Mouse (Mus musculus) liver, embryonic 11.5 days (tissue): ENCODE data around the gene Foxo3. TPM values are rescaled to one million over a fixed set of nuclear protein-coding genes. Genes with fewer than 3 reads are reported as not detected.

Experiments used
- ATAC-seq: fragments of 200-750 bp; cut with Nextera tagmentation; replicated peaks from 2 replicates; pipeline ENCODE4 v1.8.0; 2017; ENCODE audit warnings: moderate number of reproducible peaks, mild to moderate bottlenecking, moderate TSS enrichment, moderate library complexity; ENCODE audit not compliant: low FRiP score
- DNase-seq: peaks from one replicate; pipeline ENCODE4 v3.0.0-alpha.2; 2017; ENCODE audit warnings: low spot score
- H3K27ac ChIP-seq: fragments of 300-500 bp; sonication (generic); 2 replicates; pipeline ENCODE4 v1.5.1; 2014; ENCODE audit warnings: mild to moderate bottlenecking, low read depth, low read length, control low read depth
- H3K27me3 ChIP-seq: fragments of 300-500 bp; sonication (generic); replicated peaks from 2 replicates; pipeline ENCODE4 v1.6.1; 2014; ENCODE audit warnings: low read length, mixed read lengths; ENCODE audit not compliant: control insufficient read depth, insufficient read depth
- H3K36me3 ChIP-seq: fragments of 300-500 bp; sonication (generic); 2 replicates; pipeline ENCODE4 v1.6.1; 2014; ENCODE audit warnings: mild to moderate bottlenecking, low read length, moderate library complexity, mixed read lengths; ENCODE audit not compliant: control insufficient read depth, insufficient read depth
- H3K4me1 ChIP-seq: fragments of 300-500 bp; sonication (generic); replicated peaks from 2 replicates; pipeline ENCODE4 v1.6.1; 2014; ENCODE audit warnings: low read length, mixed read lengths; ENCODE audit not compliant: control insufficient read depth, insufficient read depth
- H3K4me2 ChIP-seq: fragments of 300-500 bp; sonication (generic); 2 replicates; pipeline ENCODE4 v1.6.1; 2014; ENCODE audit warnings: mild to moderate bottlenecking, control low read depth, moderate library complexity
- H3K4me3 ChIP-seq: fragments of 300-500 bp; sonication (generic); 2 replicates; pipeline ENCODE4 v1.5.1; 2014; ENCODE audit warnings: low read depth, low read length, control low read depth
- H3K9ac ChIP-seq: fragments of 300-500 bp; sonication (generic); 2 replicates; pipeline ENCODE4 v1.6.1; 2014; ENCODE audit warnings: low read depth, low read length, control low read depth
- H3K9me3 ChIP-seq: fragments of 300-500 bp; sonication (generic); 2 replicates; pipeline ENCODE4 v1.6.1; 2016; ENCODE audit warnings: low read length, inconsistent platforms, mixed read lengths; ENCODE audit not compliant: control insufficient read depth
- WGBS: fragments of 180-500 bp; shearing (Covaris S2); extraction: QIAGEN DNeasy Blood & Tissue Kit; methylation state at CpG from one replicate; pipeline ENCODE4 v1.1.7; 2014; 5-methylcytosine and 5-hydroxymethylcytosine counted together
- polyA plus RNA-seq: library from polyadenylated mRNA; unstranded; fragments of >200 nt; fragmentation: Nextera tagmentation; extraction: Ambion mirVana; gene quantifications from 2 replicates; pipeline ENCODE4 v1.2.1, GENCODE M21; 2014

Foxo3 gene
- polyA plus RNA-seq, 1 experiment from 2014 or later, result 12.3 TPM

- peak overlapping the region; percentile 100 for H3K4me2 ChIP-seq
- H3K36me3 ChIP-seq, result peaks cover 5% of the 10 kb centered on the region
- WGBS, result 2% methylated on average over 21 of the region's 21 CpGs
- H3K27me3 ChIP-seq, result no peaks in the 10 kb centered on the region
- peak overlapping the region; percentile 97 for H3K9ac ChIP-seq
- no peaks in the 10 kb centered on the region for H3K9me3 ChIP-seq
- peak overlapping the region; percentile 95 for H3K4me3 ChIP-seq
- peak; percentile 53 for ATAC-seq
- H3K4me1 ChIP-seq, result peaks cover 54% of the 10 kb centered on the region
- H3K27ac ChIP-seq, result peak overlapping the region; percentile 85
- peak; percentile 73 for DNase-seq
Observed at GRCm38 (mm10) chr10:42273760-42274691, 2.5 kb downstream of the Foxo3 start.

GRCm38 (mm10) chr10:42273403-42273759, 3.2 kb downstream of the Foxo3 start:
- H3K9me3 ChIP-seq, result no peaks in the 10 kb centered on the region
- ATAC-seq (no peak), DNase-seq (no peak)
- peak overlapping the region; percentile 97 for H3K9ac ChIP-seq
- H3K27me3 ChIP-seq, result no peaks in the 10 kb centered on the region
- peak overlapping the region; percentile 95 for H3K4me3 ChIP-seq
- peaks cover 55% of the 10 kb centered on the region for H3K4me1 ChIP-seq
- peak overlapping the region; percentile 100 for H3K4me2 ChIP-seq
- peak overlapping the region; percentile 85 for H3K27ac ChIP-seq
- WGBS, result 31% methylated on average over 6 of the region's 6 CpGs
- peaks cover 9% of the 10 kb centered on the region for H3K36me3 ChIP-seq

- H3K27ac ChIP-seq, result peak overlapping the region; percentile 73
- H3K4me1 ChIP-seq, result peaks cover 59% of the 10 kb centered on the region
- H3K9me3 ChIP-seq, result peaks cover 3% of the 10 kb centered on the region; the same call in 1 of the 2 replicates
- peak overlapping the region; percentile 100 for H3K4me2 ChIP-seq
- peaks cover 24% of the 10 kb centered on the region for H3K36me3 ChIP-seq
- ATAC-seq (no peak), DNase-seq (no peak)
- peak overlapping the region; percentile 62 for H3K9ac ChIP-seq
- WGBS, result 31% methylated on average over 11 of the region's 11 CpGs
- H3K4me3 ChIP-seq, result peak overlapping the region; percentile 95
- H3K27me3 ChIP-seq, result no peaks in the 10 kb centered on the region
Observed at GRCm38 (mm10) chr10:42271454-42272230, 4.9 kb downstream of the Foxo3 start.

GRCm38 (mm10) chr10:42270277-42271083, 6.1 kb downstream of the Foxo3 start:
- peaks cover 35% of the 10 kb centered on the region for H3K36me3 ChIP-seq
- DNase-seq (no peak), ATAC-seq (no peak)
- no peaks in the 10 kb centered on the region for H3K27me3 ChIP-seq
- peak overlapping the region; percentile 73; the same call in 1 of the 2 replicates for H3K27ac ChIP-seq
- H3K4me3 ChIP-seq, result peak overlapping the region; percentile 95; the same call in 1 of the 2 replicates
- peak overlapping the region; percentile 62; the same call in 1 of the 2 replicates for H3K9ac ChIP-seq
- WGBS, result 39% methylated on average over 10 of the region's 10 CpGs
- peak overlapping the region; percentile 100 for H3K4me2 ChIP-seq
- peaks cover 65% of the 10 kb centered on the region for H3K4me1 ChIP-seq
- peaks cover 13% of the 10 kb centered on the region; the same call in 1 of the 2 replicates for H3K9me3 ChIP-seq

GRCm38 (mm10) chr10:42269281-42270025, 7.1 kb downstream of the Foxo3 start:
- 46% methylated on average over 15 of the region's 15 CpGs for WGBS
- Histone ChIP-seq H3K9me3 (peaks cover 13% of the 10 kb centered on the region; the same call in 1 of the 2 replicates), H3K4me1 (peaks cover 70% of the 10 kb centered on the region), H3K4me2 (peak overlapping the region; percentile 44), H3K4me3 (no peak overlapping the region), H3K27ac (peak overlapping the region; percentile 63), H3K27me3 (no peaks in the 10 kb centered on the region), H3K36me3 (peaks cover 35% of the 10 kb centered on the region), H3K9ac (peak overlapping the region; percentile 21)
- DNase-seq (no peak), ATAC-seq (no peak)

GRCm38 (mm10) chr10:42267811-42268545, 8.6 kb downstream of the Foxo3 start:
- Histone ChIP-seq H3K27ac (peak overlapping the region; percentile 46; the same call in 1 of the 2 replicates), H3K9me3 (peaks cover 13% of the 10 kb centered on the region; the same call in 1 of the 2 replicates), H3K36me3 (peaks cover 39% of the 10 kb centered on the region), H3K27me3 (no peaks in the 10 kb centered on the region), H3K4me2 (no peak overlapping the region), H3K4me1 (peaks cover 64% of the 10 kb centered on the region), H3K9ac (no peak overlapping the region), H3K4me3 (no peak overlapping the region)
- no peak for DNase-seq
- WGBS, result 86% methylated on average over 5 of the region's 5 CpGs
- no peak for ATAC-seq

- H3K27ac ChIP-seq, result peak overlapping the region; percentile 90
- 56% methylated on average over 11 of the region's 11 CpGs for WGBS
- DNase-seq (no peak), ATAC-seq (peak; percentile 89)
- H3K27me3 ChIP-seq, result no peaks in the 10 kb centered on the region
- H3K9ac ChIP-seq, result peak overlapping the region; percentile 49; the same call in 1 of the 2 replicates
- H3K4me2 ChIP-seq, result peak overlapping the region; percentile 13
- H3K9me3 ChIP-seq, result peaks cover 13% of the 10 kb centered on the region; the same call in 1 of the 2 replicates
- peaks cover 39% of the 10 kb centered on the region for H3K36me3 ChIP-seq
- peaks cover 61% of the 10 kb centered on the region for H3K4me1 ChIP-seq
- H3K4me3 ChIP-seq, result no peak overlapping the region
Observed at GRCm38 (mm10) chr10:42265021-42265689, 11.4 kb downstream of the Foxo3 start.
